Mouse (Mus musculus) embryonic facial prominence, embryonic 10.5 days (tissue): ENCODE measurements at regions not wholly inside any gene's neighbourhood (a gene's known extent, or its start where the extent isn't known, plus 50 kb on each side); places are given as distances from the start of the nearest gene placed in this dataset.
A peak's percentile ranks its signal among the peaks of the same experiment; 100 is the strongest.

Experiments used
- DNase-seq: peaks from one replicate; pipeline ENCODE4 v3.0.0-alpha.2; 2017; ENCODE audit warnings: low spot score
- H3K27ac ChIP-seq: fragments of 300-500 bp; sonication (generic); replicated peaks from 2 replicates; pipeline ENCODE4 v1.5.1; 2016; ENCODE audit warnings: mild to moderate bottlenecking
- H3K27me3 ChIP-seq: fragments of 300-500 bp; sonication (generic); replicated peaks from 2 replicates; pipeline ENCODE4 v1.6.1; 2016; ENCODE audit warnings: low read depth, mild to moderate bottlenecking; ENCODE audit not compliant: poor library complexity, severe bottlenecking
- H3K36me3 ChIP-seq: fragments of 300-500 bp; sonication (generic); replicated peaks from 2 replicates; pipeline ENCODE4 v1.6.1; 2016; ENCODE audit warnings: mild to moderate bottlenecking, moderate library complexity
- H3K4me1 ChIP-seq: fragments of 300-500 bp; sonication (generic); 2 replicates; pipeline ENCODE4 v1.6.1; 2016
- H3K4me3 ChIP-seq: fragments of 300-500 bp; sonication (generic); 2 replicates; pipeline ENCODE4 v1.5.1; 2016; ENCODE audit warnings: mild to moderate bottlenecking, moderate library complexity
- H3K9me3 ChIP-seq: fragments of 300-500 bp; sonication (generic); 2 replicates; pipeline ENCODE4 v1.6.1; 2016; ENCODE audit warnings: mild to moderate bottlenecking
- WGBS: fragments of 180-500 bp; shearing (Covaris S2); methylation state at CpG from one replicate; pipeline ENCODE4 v1.1.7; 2016; 5-methylcytosine and 5-hydroxymethylcytosine counted together

DNA sequence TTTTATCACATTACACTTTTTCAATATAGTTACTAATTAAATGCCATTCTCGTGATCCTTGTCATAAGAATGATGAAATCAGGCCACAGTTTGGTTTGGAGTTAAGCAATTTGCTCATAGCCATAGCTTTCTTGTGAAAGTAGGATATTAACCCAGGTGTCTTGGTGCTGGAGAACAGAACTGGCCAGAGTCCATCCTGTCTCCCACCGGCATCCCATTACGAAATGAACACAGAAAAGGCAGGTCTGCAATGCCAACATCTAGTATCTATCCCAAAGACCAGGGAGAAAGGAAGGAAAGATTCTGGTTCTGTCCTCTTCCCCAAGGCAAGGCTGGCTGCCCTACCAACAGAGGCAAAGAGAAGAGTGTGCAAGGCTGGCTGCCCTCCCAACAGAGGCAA lies 61.6 kb upstream of the Avpr1a start:
- no peaks in the 10 kb centered on the region for H3K36me3 ChIP-seq
- H3K4me3 ChIP-seq, result no peak overlapping the region
- DNase-seq, result no peak
- H3K9me3 ChIP-seq, result no peaks in the 10 kb centered on the region
- H3K27me3 ChIP-seq, result no peaks in the 10 kb centered on the region
- H3K4me1 ChIP-seq, result no peaks in the 10 kb centered on the region
- no peak overlapping the region for H3K27ac ChIP-seq
- WGBS, result 89% methylated on average over 3 of the region's 3 CpGs

DNA sequence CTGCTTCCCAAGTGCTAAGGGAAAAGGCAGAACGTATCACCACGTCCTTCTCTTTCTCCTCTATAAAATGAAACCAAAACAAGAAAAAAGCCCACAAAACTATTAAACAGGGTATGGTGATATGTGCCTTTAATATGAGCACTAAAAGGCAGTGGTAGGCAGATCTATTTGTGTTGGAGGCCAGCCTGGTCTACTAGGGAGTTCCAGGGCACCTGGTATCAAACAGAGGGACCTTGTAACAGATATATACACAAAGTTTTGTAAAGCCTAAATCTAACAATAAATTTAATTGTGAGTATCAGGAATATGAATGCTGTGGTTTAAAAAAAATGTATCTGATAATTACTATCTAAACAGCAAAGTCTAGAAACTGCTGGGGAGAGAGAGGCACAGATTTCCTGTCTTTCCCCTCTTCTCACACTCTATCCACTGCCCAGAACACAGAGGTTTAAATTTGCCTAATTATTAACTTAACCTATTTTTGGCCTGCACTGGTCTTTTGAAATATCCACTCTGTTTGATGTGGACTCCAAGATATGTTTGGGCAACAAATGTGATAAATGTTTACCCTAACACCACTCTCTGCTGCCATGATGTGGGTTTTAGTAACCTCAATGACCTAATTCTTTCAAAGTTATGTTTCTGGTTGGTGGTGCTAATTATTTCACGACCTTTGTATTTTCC lies 68.5 kb upstream of the Avpr1a start:
- Histone ChIP-seq H3K36me3 (no peaks in the 10 kb centered on the region), H3K27ac (no peak overlapping the region), H3K27me3 (no peaks in the 10 kb centered on the region), H3K4me3 (no peak overlapping the region), H3K4me1 (no peaks in the 10 kb centered on the region), H3K9me3 (no peaks in the 10 kb centered on the region)
- no peak for DNase-seq
- 80% methylated on average over 3 of the region's 3 CpGs for WGBS

GRCm38 (mm10) chr10:122343291-122343690 lies 105.0 kb upstream of the Avpr1a start:
- 92% methylated on average over 9 of the region's 9 CpGs for WGBS
- Histone ChIP-seq H3K27me3 (no peaks in the 10 kb centered on the region), H3K9me3 (no peaks in the 10 kb centered on the region), H3K4me1 (no peaks in the 10 kb centered on the region), H3K4me3 (no peak overlapping the region), H3K27ac (no peak overlapping the region), H3K36me3 (no peaks in the 10 kb centered on the region)
- no peak for DNase-seq

DNA sequence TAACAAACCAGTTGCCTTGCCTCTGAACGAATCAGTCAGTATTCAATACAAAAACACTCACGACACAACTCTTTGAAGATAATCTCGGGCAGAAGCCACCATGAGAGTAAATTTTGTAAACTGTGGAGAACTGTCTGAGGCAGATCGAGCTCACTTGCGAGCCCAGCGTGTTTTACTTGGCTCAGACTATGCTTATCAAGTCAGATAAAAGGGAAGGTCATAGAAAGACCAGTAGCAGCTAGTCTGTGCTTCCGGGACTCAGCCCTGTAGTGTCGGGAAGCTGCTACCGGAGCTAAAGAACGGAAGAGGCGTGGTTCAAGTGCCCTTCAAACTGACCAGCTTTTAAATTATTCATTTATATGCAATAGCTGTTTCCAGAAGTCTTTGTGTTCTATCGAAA lies 105.9 kb upstream of the Avpr1a start:
- Histone ChIP-seq H3K4me1 (no peaks in the 10 kb centered on the region), H3K27ac (no peak overlapping the region), H3K4me3 (no peak overlapping the region), H3K36me3 (no peaks in the 10 kb centered on the region), H3K9me3 (no peaks in the 10 kb centered on the region), H3K27me3 (no peaks in the 10 kb centered on the region)
- 90% methylated on average over 12 of the region's 12 CpGs for WGBS
- DNase-seq, result no peak

- Histone ChIP-seq H3K27me3 (no peaks in the 10 kb centered on the region), H3K36me3 (no peaks in the 10 kb centered on the region), H3K27ac (no peak overlapping the region), H3K9me3 (no peaks in the 10 kb centered on the region), H3K4me3 (no peak overlapping the region), H3K4me1 (no peaks in the 10 kb centered on the region)
- 93% methylated on average over 6 of the region's 6 CpGs for WGBS
- no peak for DNase-seq
Observed at GRCm38 (mm10) chr10:122326851-122327250, 121.4 kb upstream of the Avpr1a start.

DNA sequence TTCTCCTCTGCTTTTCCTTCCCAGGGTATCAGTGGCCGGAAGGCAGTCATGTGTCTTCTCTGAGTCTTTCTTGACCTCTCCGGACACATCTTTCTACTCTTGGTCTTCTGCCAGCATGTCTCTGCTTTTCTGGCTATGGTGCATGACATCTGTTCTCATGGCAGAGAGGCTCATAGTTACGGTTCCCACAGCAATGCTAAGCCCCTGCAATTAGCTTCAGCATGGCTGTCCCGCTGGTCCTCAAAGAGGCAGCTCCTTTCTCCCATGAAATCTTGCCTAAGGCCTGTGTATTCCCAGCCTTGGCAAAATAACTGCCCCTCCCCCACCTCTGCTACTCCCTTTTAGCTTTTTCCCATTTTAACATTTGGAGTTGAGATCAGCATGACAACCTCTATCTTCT lies 129.4 kb upstream of the Avpr1a start:
- DNase-seq, result no peak
- Histone ChIP-seq H3K27me3 (no peaks in the 10 kb centered on the region), H3K4me3 (no peak overlapping the region), H3K27ac (no peak overlapping the region), H3K9me3 (no peaks in the 10 kb centered on the region), H3K4me1 (0 out of 2 replicates have a peak, but pooled peaks cover 3% of the 10 kb centered on the region), H3K36me3 (no peaks in the 10 kb centered on the region)
- WGBS, result 72% methylated on average over 4 of the region's 4 CpGs

GRCm38 (mm10) chr10:122310646-122311193 lies 137.6 kb upstream of the Avpr1a start:
- H3K9me3 ChIP-seq, result no peaks in the 10 kb centered on the region
- 77% methylated on average over 3 of the region's 3 CpGs for WGBS

DNA sequence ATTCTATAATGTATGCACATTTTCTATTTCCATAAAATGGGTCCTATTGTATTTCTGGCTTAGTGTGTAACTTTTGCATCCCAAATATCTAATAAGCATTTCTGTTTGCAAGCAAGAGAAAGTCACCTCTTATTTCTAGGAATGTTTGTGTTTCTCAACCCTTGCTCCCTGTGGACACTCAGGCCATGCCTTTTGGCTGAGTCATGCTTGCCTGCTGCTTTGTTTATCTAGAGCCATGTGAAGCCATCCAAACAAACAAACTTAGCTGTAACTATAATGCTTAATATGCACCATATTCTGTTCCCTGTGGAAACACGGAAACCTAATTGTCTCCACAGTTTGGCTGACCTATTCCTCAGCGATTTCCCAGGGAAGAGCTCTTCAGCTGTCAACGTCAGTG lies 139.6 kb upstream of the Avpr1a start:
- Histone ChIP-seq H3K9me3 (no peaks in the 10 kb centered on the region), H3K36me3 (no peaks in the 10 kb centered on the region), H3K4me3 (no peak overlapping the region), H3K4me1 (no peaks in the 10 kb centered on the region), H3K27me3 (no peaks in the 10 kb centered on the region), H3K27ac (no peak overlapping the region)
- WGBS, result 79% methylated on average over 3 of the region's 3 CpGs
- DNase-seq, result no peak

More at GRCm38 (mm10) chr10:122310646-122311193, 137.6 kb upstream of the Avpr1a start:
- H3K4me3 ChIP-seq, result no peak overlapping the region
- no peak overlapping the region for H3K27ac ChIP-seq
- H3K27me3 ChIP-seq, result no peaks in the 10 kb centered on the region
- DNase-seq, result no peak
- H3K36me3 ChIP-seq, result no peaks in the 10 kb centered on the region
- no peaks in the 10 kb centered on the region for H3K4me1 ChIP-seq

DNA sequence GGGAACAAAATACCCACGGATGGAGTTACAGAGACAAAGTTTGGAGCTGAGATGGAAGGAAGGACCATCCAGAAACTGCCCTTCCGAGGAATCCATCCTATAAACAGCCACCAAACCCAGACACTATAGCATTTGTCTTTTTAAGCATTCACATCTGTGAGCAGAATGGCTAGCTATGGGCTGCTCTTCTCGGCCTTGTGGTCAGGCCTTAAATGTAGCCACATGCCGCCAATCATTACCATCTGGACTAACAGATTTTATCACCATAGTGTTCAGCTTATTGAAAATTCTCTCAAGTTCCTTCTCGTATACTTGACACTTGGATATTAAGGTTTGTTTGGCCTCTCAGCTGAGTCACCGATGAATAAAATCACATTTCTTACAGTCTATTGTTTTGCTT lies 146.0 kb upstream of the Avpr1a start:
- peak overlapping the region; percentile 51 for H3K27ac ChIP-seq
- WGBS, result 53% methylated on average over 6 of the region's 6 CpGs

DNA sequence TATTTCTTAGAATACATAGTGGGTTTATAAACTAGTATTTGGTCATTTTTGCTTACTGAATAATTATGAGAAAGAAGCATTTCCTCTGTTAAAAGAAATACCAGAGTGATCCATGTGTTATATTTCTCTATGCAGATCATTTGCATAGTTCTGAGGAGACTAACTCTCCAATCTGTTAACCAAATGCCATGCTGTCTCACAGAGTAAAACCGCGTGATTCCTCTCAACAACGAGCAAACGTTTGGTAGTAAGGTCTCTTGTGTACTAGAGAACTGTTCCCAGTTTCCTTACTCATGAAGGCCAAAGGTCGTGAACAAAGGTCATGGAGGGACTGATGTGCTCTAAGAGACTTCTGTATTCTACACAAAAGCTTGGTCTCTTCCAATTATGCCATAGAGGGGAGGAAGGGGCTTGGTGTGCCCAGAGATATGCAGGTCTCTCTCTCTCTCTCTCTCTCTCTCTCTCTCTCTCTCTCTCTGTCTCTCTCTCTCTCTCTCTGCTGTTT lies 152.3 kb upstream of the Avpr1a start:
- H3K9me3 ChIP-seq, result no peaks in the 10 kb centered on the region
- H3K27ac ChIP-seq, result no peak overlapping the region
- H3K4me1 ChIP-seq, result no peaks in the 10 kb centered on the region
- no peak for DNase-seq
- H3K4me3 ChIP-seq, result no peak overlapping the region
- H3K27me3 ChIP-seq, result no peaks in the 10 kb centered on the region
- no peaks in the 10 kb centered on the region for H3K36me3 ChIP-seq
- WGBS, result 36% methylated on average over 5 of the region's 5 CpGs

More for the DNA sequence above, 146.0 kb upstream of the Avpr1a start:
- no peaks in the 10 kb centered on the region for H3K9me3 ChIP-seq
- H3K36me3 ChIP-seq, result no peaks in the 10 kb centered on the region
- no peak overlapping the region for H3K4me3 ChIP-seq
- H3K4me1 ChIP-seq, result peaks cover 13% of the 10 kb centered on the region
- no peaks in the 10 kb centered on the region for H3K27me3 ChIP-seq
- peak; percentile 61 for DNase-seq

DNA sequence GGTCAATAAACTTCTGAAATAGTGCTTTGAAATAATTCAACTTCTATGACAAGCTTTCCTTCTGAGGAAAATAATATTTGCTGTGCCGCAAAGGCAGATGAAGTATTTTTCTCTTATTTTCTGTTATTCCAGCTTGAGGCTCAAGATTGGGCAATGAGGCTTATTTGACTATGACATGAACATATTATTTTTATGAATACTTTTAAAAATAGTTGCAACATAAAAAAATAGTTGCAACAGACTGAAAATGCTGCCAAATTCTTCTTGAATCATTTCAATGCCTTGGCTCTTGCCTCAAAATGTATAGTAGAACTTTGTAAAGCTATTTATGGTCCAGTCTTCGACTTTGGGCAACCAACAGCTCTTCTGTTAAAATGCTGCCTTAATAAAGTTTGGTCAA lies 156.7 kb upstream of the Avpr1a start:
- Histone ChIP-seq H3K4me1 (no peaks in the 10 kb centered on the region), H3K27ac (no peak overlapping the region), H3K27me3 (no peaks in the 10 kb centered on the region), H3K36me3 (no peaks in the 10 kb centered on the region), H3K4me3 (no peak overlapping the region), H3K9me3 (no peaks in the 10 kb centered on the region)
- WGBS, result 91% methylated on average over 2 of the region's 2 CpGs
- no peak for DNase-seq

GRCm38 (mm10) chr10:122291091-122291490 lies 157.2 kb upstream of the Avpr1a start:
- Histone ChIP-seq H3K4me1 (no peaks in the 10 kb centered on the region), H3K27me3 (no peaks in the 10 kb centered on the region), H3K36me3 (no peaks in the 10 kb centered on the region), H3K9me3 (no peaks in the 10 kb centered on the region), H3K4me3 (no peak overlapping the region), H3K27ac (no peak overlapping the region)
- 73% methylated on average over 5 of the region's 5 CpGs for WGBS
- no peak for DNase-seq

DNA sequence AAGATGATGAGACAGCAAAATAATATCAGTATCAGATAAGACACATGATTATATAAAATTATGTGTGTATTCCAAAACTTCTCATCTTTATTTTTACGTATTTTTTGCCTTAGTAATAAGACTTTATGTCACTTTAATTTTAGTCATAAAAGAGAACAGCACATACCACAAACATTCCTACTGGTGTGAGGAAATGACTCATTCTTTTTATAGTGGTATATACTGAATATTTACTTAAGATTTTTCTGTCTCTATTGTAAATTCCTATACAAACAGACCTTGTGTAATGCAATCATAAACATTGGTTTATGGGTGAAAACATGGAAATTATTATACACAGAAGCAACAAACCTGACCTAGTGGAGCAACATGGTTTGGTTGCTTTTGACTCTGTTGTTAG lies 173.4 kb upstream of the Avpr1a start:
- H3K27ac ChIP-seq, result no peak overlapping the region
- DNase-seq, result no peak
- no peaks in the 10 kb centered on the region for H3K36me3 ChIP-seq
- H3K4me3 ChIP-seq, result no peak overlapping the region
- no peaks in the 10 kb centered on the region for H3K4me1 ChIP-seq
- no peaks in the 10 kb centered on the region for H3K9me3 ChIP-seq
- H3K27me3 ChIP-seq, result no peaks in the 10 kb centered on the region
- 80% methylated on average over 1 of the region's 1 CpGs for WGBS
